Mouse (Mus musculus): ENCODE data around the gene Wdr82. TPM values are rescaled to one million over a fixed set of nuclear protein-coding genes. Genes with fewer than 3 reads are reported as not detected.
A peak's percentile ranks its signal among the peaks of the same experiment; 100 is the strongest.

Gene Wdr82
- polyA plus RNA-seq, 1 experiment from 2014 or later = 21.9 TPM

DNA sequence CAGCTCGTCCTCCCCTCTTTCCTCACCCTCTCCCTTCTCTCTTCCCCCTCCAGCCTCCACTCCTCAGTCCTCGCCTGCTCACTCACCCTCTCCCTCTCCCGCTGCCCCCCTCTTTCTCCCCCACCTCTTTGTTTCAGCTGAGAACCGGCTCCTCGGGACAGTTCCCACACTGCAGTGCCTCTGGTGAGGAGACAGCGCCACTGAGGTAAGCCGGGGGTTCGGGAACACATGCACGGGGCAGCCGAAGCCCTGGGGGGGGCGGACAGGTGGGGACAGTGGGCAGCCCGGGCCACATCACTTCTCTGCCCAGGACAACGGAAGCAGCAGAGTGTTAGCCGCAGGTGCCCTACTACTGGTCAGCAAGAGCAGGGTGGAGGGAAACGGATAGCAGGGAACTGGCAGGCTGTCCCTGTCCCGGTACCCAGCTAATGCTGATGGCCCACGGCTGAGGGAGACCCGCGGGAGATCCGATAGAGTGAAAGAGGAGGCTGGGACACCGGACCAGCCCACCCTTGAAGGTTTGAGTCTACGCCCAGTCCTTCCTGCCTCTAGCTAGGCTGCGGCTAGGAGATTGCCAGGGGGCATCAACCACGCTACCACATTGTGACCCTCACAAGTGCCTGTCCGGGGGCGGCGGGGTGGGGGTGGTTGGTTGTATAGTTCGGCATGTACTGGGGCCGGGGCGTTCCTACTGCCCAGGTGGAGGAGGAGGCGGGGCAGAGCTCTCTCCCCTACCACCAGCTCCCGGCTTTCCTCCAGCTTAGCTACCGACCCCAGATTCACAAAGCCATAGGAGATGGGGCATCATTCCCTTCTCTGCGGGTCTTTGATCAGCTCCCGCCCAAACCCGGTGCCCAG lies 22.0 kb upstream of the Wdr82 start:
- Histone ChIP-seq H3K9ac (peak overlapping the region; percentile 32), H3K4me3 (replicated peaks) (peak overlapping the region; percentile 45), H3K27ac (no peak overlapping the region), H3K4me2 (peak overlapping the region; percentile 80), H3K27me3 (peaks cover 51% of the 10 kb centered on the region), H3K9me3 (replicated peaks) (no peaks in the 10 kb centered on the region), H3K4me1 (peaks cover 20% of the 10 kb centered on the region), H3K36me3 (no peaks in the 10 kb centered on the region)
- under 1% methylated on average over 36 of the region's 36 CpGs for WGBS
- ATAC-seq (replicated peaks; ENCODE audit: low FRiP score) = peak; percentile 76

DNA sequence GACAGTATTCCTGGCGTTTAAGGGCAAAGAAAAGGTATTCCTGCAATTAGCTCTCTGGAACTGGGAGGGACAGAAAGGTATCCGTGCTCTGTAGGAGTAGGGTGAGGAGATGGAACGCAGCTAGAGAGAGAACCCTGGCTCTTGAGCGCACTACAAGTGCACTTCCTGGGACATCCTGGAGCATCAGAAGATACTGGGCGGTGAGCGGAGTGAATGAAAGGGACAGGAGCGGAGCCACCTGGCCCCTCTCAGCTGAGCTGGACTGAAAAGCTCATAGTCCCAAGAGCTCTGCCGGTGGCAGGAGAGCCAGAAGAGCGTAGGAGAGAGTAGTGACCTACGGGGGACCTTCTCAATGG lies 21.4 kb upstream of the Wdr82 start:
- H3K27me3 ChIP-seq = peaks cover 51% of the 10 kb centered on the region
- no peaks in the 10 kb centered on the region for H3K36me3 ChIP-seq
- H3K27ac ChIP-seq = no peak overlapping the region
- H3K4me2 ChIP-seq = peak overlapping the region; percentile 80
- no peaks in the 10 kb centered on the region for H3K9me3 ChIP-seq (replicated peaks)
- ATAC-seq (replicated peaks; ENCODE audit: low FRiP score) = no peak
- peak overlapping the region; percentile 45 for H3K4me3 ChIP-seq (replicated peaks)
- peaks cover 20% of the 10 kb centered on the region for H3K4me1 ChIP-seq
- H3K9ac ChIP-seq = 0 out of 2 replicates have a peak overlapping the region, but pooled peaks have one; percentile 32
- WGBS = 17% methylated on average over 10 of the region's 10 CpGs

DNA sequence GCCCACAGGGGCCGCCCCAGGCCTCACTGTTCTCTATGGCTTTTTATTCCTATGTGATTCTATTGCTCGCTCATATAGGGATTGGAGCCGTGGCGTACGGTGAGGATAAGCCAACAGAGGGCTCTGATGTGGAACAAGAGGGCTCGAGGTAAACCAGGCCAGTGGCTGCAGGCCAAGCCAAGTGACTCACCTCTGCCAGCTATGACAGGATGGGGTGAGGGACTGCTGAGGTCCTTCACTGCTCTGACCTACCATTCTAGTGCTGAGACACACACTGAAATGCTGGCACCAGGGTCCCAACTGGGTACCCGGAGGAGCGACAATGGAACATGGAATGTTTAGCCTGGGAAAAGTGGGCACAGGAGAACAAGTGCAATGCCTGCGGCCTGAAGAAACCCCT lies 16.6 kb upstream of the Wdr82 start:
- Histone ChIP-seq H3K9me3 (replicated peaks) (no peaks in the 10 kb centered on the region), H3K27me3 (peaks cover 19% of the 10 kb centered on the region), H3K4me2 (no peak overlapping the region), H3K4me1 (peaks cover 5% of the 10 kb centered on the region), H3K4me3 (replicated peaks) (no peak overlapping the region), H3K27ac (no peak overlapping the region), H3K9ac (no peak overlapping the region), H3K36me3 (no peaks in the 10 kb centered on the region)
- no peak for ATAC-seq (replicated peaks; ENCODE audit: low FRiP score)
- WGBS = 82% methylated on average over 9 of the region's 9 CpGs

DNA sequence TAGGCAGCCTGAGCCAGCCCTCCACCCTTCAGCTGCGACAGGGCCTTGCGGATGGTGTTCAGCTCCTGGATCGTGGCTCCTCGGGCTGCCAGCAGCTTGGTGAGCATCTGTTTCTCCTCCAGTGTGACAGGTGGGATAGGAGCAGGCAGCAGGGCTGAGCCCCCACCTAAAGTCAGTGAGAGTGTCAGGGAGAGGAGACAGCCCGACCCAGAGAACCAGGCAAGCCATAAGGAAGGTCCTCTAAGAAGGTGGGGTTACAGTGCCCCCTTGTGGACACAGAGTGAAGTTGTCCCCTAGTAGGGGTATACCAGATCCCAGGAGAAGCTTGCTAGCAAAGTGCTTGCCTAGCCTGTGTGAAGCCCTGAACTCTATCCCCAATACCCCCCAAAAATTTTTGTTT lies 14.3 kb upstream of the Wdr82 start:
- Histone ChIP-seq H3K4me1 (peaks cover 9% of the 10 kb centered on the region), H3K27me3 (no peaks in the 10 kb centered on the region), H3K4me3 (replicated peaks) (no peak overlapping the region), H3K36me3 (no peaks in the 10 kb centered on the region), H3K9me3 (replicated peaks) (no peaks in the 10 kb centered on the region), H3K27ac (no peak overlapping the region), H3K4me2 (no peak overlapping the region), H3K9ac (no peak overlapping the region)
- no peak for ATAC-seq (replicated peaks; ENCODE audit: low FRiP score)
- 63% methylated on average over 5 of the region's 5 CpGs for WGBS

DNA sequence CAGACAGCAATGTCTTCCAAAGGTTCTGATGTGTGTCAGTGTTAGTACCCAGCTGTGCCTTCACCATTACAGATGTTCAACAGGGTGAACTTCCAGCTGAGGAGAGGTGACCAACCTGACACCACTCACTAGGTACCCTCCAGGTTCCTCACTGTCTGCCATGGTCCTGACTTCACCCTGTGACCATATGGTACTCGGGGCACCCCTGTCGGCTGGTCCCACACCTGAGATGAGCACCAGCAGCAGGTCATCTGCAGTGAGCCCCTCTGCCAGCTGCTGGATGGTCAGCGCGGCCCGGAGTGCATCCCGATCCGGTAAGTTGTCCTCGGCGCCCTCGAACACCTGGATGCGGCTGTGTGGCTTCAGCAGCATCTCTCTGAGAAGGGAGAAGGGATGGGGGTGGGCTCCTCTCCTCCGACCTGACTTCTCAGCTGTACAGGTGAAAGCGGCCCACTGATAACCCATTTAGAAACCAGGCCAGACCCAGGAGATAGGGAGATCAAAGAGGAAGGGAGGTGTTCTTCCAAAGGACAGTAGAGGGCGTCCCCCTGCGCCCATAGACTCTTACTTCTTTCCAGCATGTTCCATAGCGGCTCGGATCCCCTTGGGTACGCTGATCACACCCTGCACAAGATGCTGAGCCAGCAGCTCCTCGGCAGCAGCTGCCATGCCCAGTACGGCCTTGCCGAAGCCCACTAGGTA lies 13.7 kb upstream of the Wdr82 start:
- ATAC-seq (replicated peaks; ENCODE audit: low FRiP score) = no peak
- H3K27ac ChIP-seq = peak overlapping the region; percentile 38; the same call in 1 of the 2 replicates
- WGBS = 80% methylated on average over 21 of the region's 21 CpGs
- H3K27me3 ChIP-seq = no peaks in the 10 kb centered on the region
- peaks cover 9% of the 10 kb centered on the region for H3K4me1 ChIP-seq
- H3K4me2 ChIP-seq = no peak overlapping the region
- H3K9me3 ChIP-seq (replicated peaks) = no peaks in the 10 kb centered on the region
- H3K9ac ChIP-seq = no peak overlapping the region
- no peak overlapping the region; the same call in 1 of the 2 replicates for H3K4me3 ChIP-seq (replicated peaks)
- no peaks in the 10 kb centered on the region for H3K36me3 ChIP-seq

DNA sequence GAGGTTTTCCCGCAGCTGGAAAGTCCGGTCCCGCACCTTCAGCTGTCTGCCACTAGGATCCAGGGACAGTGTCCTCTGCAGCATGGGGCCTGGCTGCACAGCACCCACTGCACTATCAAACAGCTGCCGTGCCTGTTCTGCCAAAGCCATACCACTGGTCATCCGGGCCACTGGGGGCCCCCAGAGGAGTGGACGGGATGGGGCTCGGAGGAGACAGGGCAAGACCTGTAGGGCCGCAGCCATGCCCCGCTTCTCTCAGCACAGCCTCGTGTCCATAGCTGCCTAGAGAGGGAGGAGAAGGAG lies 13.2 kb upstream of the Wdr82 start:
- Histone ChIP-seq H3K27me3 (no peaks in the 10 kb centered on the region), H3K36me3 (no peaks in the 10 kb centered on the region), H3K4me3 (replicated peaks) (no peak overlapping the region), H3K9me3 (replicated peaks) (no peaks in the 10 kb centered on the region), H3K9ac (no peak overlapping the region), H3K27ac (peak overlapping the region; percentile 38), H3K4me1 (peaks cover 9% of the 10 kb centered on the region), H3K4me2 (no peak overlapping the region)
- 85% methylated on average over 10 of the region's 10 CpGs for whole genome bisulfite sequencing
- 0 out of 2 replicates have a peak, but pooled peaks have one; percentile 5 for ATAC-seq (replicated peaks; ENCODE audit: low FRiP score)

DNA sequence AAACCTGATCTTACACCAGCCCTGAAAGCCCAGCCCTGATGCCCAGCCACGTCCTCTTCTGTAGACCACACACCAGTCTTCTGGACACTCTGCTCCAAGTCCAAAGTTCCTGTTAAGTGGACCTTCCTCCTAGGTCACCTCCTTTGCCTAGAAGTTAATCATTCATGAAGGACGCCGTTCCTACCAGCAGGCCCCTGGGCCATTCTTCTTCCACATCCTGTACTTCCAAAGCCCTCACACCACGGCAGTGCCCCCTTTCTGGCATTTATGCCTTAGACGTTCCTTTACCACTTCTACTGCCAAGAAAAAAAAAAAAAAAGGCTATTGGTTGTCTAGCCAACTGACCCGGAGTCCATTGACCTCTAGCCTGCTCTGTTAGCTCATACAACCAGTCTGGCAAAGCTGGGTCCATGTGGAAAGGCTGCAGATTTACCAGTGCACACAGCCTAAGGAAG lies 12.7 kb upstream of the Wdr82 start, which contains the start of gene Glyctk:
TSS of gene Glyctk (minus strand) at position 102 of the 455 bp plus-strand sequence.
- 73% methylated on average over 6 of the region's 6 CpGs for WGBS
- Histone ChIP-seq H3K27ac (peak within 1 kb of the TSS; percentile 41), H3K9ac (no peak within 1 kb of the TSS)

DNA sequence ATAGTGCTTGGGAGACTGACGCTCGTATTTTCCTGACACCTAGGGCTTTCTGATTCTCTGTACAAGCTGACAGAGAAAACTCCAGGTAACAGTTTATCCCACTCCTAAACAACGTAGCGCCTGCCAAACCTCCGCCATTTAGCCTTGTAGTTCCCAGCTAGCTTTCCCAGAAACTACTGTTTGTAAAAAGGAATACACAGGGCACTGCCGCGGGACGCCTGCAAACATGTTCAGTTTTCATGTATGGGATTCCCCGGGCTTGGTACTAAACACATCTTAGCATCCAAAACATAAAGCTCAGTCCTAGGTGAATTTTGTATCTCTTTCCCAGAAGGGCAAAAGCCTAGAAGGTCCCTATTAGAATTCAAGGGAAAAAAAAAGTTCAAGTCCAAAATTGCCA lies 11.5 kb upstream of the Wdr82 start:
- Histone ChIP-seq H3K27me3 (no peaks in the 10 kb centered on the region), H3K27ac (no peak overlapping the region), H3K4me3 (replicated peaks) (0 out of 2 replicates have a peak overlapping the region, but pooled peaks have one; percentile 1), H3K4me1 (peaks cover 9% of the 10 kb centered on the region), H3K4me2 (peak overlapping the region; percentile 69), H3K9ac (no peak overlapping the region), H3K36me3 (no peaks in the 10 kb centered on the region), H3K9me3 (replicated peaks) (no peaks in the 10 kb centered on the region)
- no peak for ATAC-seq (replicated peaks; ENCODE audit: low FRiP score)
- WGBS = 88% methylated on average over 9 of the region's 9 CpGs

More for the DNA sequence above, 12.7 kb upstream of the Wdr82 start, which contains the start of gene Glyctk:
- Histone ChIP-seq H3K4me1 (peaks cover 9% of the 10 kb centered on the region), H3K36me3 (no peaks in the 10 kb centered on the region), H3K4me3 (replicated peaks) (no peak within 1 kb of the TSS; the same call in 1 of the 2 replicates), H3K9me3 (replicated peaks) (no peaks in the 10 kb centered on the region), H3K4me2 (no peak within 1 kb of the TSS), H3K27me3 (no peaks in the 10 kb centered on the region)
- peak; percentile 33; the same call in 1 of the 2 replicates for ATAC-seq (replicated peaks; ENCODE audit: low FRiP score)

DNA sequence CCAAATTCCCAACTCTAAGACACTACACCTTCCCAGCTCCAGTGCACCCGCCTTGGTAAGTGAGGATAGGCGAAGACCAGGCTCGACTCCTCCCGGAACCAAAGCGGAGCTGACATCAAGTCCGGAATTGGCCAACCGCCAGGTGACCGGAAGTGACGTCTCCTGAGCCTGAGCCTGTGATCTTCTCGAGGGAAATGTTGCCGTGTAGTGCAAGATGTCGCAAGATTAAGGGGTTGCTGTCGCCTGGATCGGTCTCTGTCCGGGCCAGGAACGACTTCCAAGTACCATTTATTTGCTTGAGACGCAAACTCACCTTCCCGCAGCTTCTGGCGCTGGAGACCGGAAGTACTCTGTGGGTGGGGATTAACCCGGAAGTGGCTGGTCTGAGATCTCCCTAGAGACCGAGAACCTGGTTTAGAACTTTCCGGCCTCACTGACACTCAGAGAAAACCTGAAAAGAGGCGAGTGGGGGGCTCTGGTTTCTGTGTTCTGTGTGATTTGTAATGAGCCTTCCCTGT lies 10.9 kb upstream of the Wdr82 start:
- peak overlapping the region; percentile 97 for H3K27ac ChIP-seq
- no peaks in the 10 kb centered on the region for H3K9me3 ChIP-seq (replicated peaks)
- WGBS = 4% methylated on average over 24 of the region's 24 CpGs
- no peaks in the 10 kb centered on the region for H3K27me3 ChIP-seq
- peak; percentile 86 for ATAC-seq (replicated peaks; ENCODE audit: low FRiP score)
- no peaks in the 10 kb centered on the region for H3K36me3 ChIP-seq
- peak overlapping the region; percentile 67 for H3K4me3 ChIP-seq (replicated peaks)
- peak overlapping the region; percentile 62 for H3K9ac ChIP-seq
- peak overlapping the region; percentile 69 for H3K4me2 ChIP-seq
- peaks cover 9% of the 10 kb centered on the region for H3K4me1 ChIP-seq

DNA sequence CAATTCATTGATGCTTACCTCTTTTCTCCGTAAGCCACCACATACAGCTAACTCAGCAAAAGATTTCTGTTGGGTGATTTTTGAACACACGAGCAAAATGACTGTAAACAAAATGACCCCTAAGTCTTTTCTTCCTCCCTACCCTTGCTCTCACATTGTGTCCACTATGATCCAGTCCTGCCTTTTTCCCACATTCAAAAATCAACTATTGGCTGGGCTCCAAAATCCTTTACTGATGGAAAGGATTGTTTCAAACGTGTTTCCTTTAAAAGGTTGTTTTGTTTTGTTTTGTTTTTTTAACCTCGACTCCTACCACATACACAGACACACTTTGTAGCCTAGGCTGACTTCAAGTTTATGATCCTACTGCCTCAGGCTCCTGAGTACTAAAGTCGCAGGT lies 10.3 kb upstream of the Wdr82 start:
- Histone ChIP-seq H3K4me3 (replicated peaks) (peak overlapping the region; percentile 67), H3K4me1 (peaks cover 9% of the 10 kb centered on the region), H3K9ac (peak overlapping the region; percentile 62), H3K9me3 (replicated peaks) (no peaks in the 10 kb centered on the region), H3K4me2 (peak overlapping the region; percentile 69), H3K27me3 (no peaks in the 10 kb centered on the region), H3K36me3 (no peaks in the 10 kb centered on the region), H3K27ac (peak overlapping the region; percentile 97)
- ATAC-seq (replicated peaks; ENCODE audit: low FRiP score) = no peak
- whole genome bisulfite sequencing = 36% methylated on average over 5 of the region's 5 CpGs

DNA sequence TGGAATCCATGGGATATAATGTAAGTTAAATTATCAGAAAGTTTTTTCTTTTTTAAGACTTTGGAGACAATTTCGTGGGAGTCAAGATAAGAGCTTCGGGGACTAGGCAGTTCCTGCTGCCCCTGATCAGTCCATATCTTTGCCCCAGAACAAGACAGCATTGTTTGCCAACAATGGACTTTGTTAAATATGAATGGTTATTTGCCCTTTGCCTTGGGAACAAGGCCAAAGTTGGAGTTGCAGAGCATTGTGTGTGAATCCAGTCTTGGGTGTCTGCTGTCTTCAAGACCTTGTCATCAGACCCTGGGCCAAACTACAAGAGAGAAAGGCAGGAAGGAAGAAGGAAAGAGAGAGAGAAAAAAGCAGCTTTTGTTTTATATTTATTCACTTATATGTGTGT lies 4.0 kb upstream of the Wdr82 start:
- WGBS = 84% methylated on average over 2 of the region's 2 CpGs
- Histone ChIP-seq H3K27me3 (no peaks in the 10 kb centered on the region), H3K4me1 (peaks cover 10% of the 10 kb centered on the region), H3K9me3 (replicated peaks) (no peaks in the 10 kb centered on the region), H3K4me3 (replicated peaks) (no peak overlapping the region), H3K27ac (no peak overlapping the region), H3K9ac (no peak overlapping the region), H3K36me3 (no peaks in the 10 kb centered on the region), H3K4me2 (no peak overlapping the region)
- no peak for ATAC-seq (replicated peaks; ENCODE audit: low FRiP score)

DNA sequence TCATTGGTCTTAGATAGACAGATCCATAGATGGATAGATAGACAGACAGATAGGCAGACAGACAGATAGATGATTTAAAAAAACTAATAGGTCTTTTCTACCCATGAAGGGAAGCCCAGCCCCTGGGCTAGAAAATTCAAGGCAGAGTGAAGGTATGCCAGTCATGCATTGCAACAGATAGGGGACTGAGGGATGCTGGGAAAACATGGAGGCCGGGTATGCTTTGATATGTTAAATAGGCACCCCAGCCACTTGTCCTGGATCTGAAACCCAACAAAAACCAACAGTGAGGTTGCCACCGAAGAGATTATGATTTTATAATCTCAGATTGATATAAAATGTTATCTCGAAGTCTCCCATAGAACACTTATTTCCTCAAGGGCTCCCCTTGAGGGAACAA lies 3.5 kb upstream of the Wdr82 start:
- Histone ChIP-seq H3K27ac (no peak overlapping the region), H3K4me1 (peaks cover 10% of the 10 kb centered on the region), H3K27me3 (no peaks in the 10 kb centered on the region), H3K9me3 (replicated peaks) (no peaks in the 10 kb centered on the region), H3K36me3 (no peaks in the 10 kb centered on the region), H3K9ac (no peak overlapping the region), H3K4me3 (replicated peaks) (no peak overlapping the region), H3K4me2 (no peak overlapping the region)
- WGBS = 77% methylated on average over 3 of the region's 3 CpGs
- ATAC-seq (replicated peaks; ENCODE audit: low FRiP score) = no peak

Data from kidney, embryonic 15.5 days (tissue).